Mouse (Mus musculus) kidney, adult 11 months (tissue): Measurements from ENCODE around the gene Ints5.
"Not testable (repeated sequence)": the region's sequence is repeated elsewhere in the genome, so short reads cannot be mapped to it uniquely, and the experiment has no call there.

Source experiments
- DNase-seq: peaks from one replicate; pipeline ENCODE4 v3.0.0; 2022

Ints5 gene

DNA sequence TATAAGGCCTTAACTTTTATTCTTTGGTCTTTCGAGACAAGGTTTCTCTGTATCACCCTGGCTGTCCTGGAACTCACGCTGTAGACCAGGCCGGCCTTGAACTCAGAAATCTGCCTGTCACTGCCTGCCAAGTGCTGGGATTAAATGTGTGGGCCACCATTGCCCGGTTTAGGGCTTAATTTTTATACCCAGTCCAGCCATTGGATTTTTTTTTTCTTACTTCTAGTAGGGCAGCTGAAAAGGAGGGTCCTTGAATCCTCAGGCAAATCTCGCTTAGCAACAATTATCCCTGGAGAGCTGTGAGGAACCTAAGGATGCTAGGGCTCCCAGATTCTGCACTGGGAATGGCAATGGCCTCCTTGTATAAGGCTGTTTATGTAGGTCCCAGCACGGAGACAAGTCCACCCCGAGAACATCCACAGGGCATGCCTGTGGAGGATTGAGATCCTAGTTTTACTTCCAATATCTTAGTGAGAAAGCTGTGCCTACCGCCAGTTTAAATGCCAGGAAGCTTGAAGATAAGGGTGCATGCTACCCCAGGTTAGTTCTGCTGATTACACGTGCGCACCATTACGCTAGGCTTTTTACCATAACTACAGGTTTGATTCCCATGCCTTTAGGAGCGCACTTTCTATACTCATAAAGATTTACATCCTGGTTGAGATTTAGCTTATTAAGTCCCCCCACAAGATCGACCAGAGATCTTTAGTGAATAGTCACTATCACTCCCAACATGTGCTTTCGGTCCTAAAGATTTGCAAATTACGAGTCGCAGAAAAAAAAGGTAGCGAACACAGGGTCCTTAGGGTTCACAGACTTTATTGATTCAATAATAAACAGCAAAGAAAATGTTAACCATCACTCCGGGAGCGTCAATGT is 5.0 kb upstream of the Ints5 start:
- no peak for DNase-seq

DNA sequence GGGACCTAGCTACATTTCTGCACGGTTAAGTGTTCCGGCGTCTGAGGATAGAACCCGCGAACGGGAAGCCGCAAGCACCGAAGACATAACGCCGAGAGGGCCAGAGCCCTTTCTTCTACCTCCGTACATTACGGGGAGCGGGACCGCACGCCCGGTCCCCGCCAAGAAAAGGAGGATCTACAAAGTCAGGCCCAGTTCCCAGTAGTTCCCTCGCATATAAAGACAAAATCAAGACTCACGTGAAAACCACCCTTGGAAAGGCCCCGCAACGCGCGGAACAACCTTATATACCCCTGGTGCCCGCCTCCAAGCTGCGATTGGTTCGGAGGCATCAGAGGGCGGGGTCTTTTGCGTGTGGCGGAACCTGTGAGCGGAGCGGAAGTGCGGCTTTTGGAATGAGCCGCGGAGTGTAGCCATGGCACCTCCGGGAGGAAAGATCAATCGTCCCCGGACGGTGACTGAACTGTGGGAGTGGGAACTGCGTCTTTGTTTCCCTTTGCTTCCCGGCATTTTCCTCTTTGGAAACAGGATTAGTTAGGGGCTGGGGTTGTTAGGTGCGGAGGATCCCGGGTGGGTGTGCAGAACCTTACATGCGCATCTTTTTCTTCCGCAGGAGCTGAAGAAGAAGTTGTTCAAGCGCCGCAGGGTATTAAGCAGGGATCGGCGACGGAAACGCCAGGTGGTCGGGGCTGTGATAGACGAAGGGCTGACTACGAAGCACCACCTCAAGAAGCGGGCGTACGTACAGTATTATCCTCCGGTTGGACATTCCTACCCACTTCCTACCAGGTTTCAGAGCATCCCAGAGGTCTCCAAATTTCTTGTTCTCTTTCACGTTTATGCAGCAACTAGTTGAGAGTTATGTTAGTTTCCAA is 4.1 kb upstream of the Ints5 start, which contains the start of the genes 1810009A15Rik and Gm49416:
TSS of gene 1810009A15Rik (plus strand) at position 343 of the 875 bp plus-strand sequence.
TSS of gene Gm49416 (plus strand) at position 416 of the 875 bp plus-strand sequence.
- peak; percentile 93 for DNase-seq

DNA sequence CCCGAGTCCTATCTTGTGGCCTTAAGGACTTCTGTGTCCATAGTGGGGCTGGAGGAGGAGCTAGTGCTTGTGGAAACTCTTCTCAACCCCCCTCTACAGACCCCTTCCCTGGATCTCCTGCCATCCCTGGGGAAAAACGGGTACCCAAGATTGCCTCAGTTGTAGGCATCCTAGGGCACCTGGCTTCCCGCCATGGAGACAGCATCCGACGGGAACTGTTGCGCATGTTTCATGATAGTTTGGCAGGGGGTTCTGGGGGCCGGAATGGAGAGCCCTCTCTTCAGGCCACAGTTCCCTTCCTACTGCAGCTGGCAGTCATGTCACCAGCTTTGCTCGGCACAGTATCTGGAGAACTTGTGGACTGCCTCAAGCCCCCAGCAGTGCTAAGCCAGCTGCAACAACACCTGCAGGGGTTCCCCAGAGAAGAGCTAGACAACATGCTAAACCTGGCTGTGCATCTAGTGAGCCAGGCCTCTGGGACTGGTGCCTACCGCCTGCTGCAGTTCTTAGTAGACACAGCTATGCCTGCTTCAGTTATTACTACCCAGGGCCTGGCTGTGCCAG is 2.7 kb downstream of the Ints5 start:
- no peak for DNase-seq

DNA sequence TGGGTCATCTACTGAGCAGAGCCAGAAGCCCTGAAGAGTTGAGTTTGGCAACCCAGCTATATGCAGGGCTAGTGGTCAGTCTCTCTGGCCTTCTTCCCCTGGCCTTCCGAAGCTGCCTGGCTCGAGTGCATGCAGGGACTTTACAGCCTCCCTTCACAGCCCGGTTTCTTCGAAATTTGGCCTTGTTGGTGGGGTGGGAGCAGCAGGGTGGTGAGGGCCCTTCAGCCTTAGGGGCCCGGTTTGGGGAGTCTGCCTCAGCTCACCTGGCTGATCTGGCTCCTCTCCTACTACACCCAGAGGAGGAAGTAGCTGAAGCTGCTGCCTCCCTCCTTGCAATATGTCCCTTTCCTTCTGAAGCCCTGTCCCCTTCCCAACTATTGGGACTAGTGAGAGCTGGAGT is 3.4 kb downstream of the Ints5 start:
- not testable (repeated sequence) for DNase-seq

DNA sequence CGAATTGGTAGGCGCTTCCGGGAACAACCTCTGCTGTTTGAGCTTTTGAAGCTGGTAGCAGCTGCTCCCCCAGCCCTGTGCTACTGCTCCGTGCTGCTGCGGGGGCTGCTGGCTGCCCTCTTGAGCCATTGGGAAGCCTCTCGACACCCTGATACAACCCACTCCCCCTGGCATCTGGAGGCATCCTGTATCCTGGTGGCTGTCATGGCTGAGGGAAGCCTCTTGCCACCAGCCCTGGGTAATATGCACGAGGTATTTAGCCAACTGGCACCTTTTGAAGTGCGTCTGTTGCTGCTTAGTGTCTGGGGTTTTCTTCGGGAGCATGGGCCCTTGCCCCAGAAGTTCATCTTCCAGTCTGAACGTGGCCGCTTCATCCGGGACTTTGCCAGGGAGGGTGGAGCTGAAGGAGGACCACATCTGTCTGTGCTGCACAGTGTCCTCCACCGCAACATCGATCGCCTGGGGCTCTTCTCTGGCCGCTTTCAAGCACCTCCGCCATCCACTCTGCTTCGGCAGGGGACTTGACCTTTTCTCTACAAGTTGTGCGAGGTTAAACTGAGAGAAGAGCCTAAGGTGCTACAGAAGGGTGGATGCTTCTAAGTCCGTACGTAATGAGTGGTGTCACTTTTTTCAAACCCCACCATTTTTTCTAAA is 4.5 kb downstream of the Ints5 start:
- peak; percentile 55 for DNase-seq

DNA sequence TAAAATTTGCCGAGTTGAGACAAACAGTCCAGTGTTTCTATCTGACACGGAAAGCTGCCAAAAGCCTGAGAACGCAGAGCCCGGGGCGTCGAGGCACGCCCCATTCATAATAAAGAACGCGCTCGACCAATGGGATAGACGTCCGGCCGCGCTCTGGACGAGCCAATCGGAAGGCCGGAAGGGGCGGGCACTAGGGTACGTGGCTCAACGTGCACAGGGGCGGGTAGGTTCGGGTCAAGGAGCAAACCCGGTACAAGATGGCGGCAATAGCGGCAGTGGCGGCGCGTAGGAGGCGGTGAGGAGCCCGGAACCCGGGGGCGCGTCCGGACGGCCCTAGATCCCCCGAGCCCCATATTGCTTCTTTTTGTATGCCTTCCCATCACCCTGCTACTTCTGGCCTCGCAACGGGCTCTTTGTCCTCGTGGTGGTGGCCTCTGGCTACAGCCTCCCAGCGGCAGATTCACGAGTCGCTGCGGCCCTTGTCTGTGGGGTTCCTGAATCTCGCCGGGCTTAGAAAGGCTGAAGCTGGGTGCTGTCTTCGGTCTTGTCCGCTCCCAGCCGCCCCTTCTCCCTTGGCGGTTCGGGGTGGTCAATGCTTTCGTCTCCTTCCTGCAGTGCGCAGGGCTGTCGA is 5.2 kb downstream of the Ints5 start, which contains the start of gene Ganab:
TSS of gene Ganab (plus strand) at position 207 of the 631 bp plus-strand sequence.
- peak; percentile 96 for DNase-seq

DNA sequence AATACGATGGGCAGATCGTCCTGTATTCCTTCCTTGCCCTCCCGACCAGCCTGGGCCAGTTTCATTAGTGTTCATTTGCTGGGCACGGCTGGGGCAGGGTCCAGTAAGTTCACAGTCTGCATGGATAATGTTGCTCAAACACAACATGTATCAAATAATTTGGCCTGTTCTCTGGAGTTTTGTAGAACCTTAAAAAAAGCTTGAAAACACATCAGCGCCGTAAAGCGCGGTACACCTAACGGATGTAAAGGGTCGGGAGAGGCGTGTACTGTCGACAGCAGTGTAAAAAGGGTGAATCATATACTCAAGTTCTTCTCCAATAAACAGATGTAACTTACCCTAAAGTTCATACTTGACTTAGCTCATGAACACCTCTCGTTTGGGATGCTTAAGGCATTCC is 5.8 kb downstream of the Ints5 start:
- DNase-seq = no peak

DNA sequence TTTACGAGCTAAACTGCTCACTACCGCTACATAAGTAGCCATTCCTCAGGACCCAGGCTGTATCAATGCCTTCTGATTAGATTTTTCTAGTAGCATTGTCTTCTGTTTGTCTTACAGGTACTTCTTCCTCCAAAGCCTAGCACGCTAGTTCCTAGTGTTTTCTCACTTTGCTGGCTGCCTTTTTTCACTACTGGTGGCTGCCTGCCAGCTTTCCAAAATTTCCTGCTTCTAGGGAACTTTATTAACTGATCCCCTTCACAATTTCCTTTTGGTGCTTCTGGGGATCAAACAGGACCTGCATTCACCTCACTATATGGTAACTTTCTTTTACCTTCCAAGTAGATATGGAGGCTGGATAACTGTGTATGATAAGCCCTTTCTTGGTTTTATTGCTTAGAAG is 6.3 kb downstream of the Ints5 start:
- DNase-seq = no peak

DNA sequence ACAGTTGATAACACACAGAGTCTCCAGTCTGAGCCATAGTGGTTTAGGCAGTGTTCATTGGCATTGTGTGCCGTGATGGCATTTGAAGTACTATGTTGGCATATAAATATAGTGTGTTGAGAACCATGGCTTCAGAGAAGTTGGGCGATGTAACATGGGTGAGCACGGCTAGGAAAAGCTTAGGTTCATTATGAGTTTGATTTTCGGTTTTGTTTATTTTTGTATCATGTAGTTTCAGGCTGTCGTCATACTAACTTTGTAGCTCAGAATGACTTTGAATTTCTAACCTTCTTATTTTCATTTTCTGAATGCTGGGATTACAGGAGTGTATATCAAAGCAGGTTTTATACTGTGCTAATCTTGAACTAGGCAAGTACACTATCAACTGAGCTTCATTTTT is 10.6 kb downstream of the Ints5 start:
- no peak for DNase-seq

DNA sequence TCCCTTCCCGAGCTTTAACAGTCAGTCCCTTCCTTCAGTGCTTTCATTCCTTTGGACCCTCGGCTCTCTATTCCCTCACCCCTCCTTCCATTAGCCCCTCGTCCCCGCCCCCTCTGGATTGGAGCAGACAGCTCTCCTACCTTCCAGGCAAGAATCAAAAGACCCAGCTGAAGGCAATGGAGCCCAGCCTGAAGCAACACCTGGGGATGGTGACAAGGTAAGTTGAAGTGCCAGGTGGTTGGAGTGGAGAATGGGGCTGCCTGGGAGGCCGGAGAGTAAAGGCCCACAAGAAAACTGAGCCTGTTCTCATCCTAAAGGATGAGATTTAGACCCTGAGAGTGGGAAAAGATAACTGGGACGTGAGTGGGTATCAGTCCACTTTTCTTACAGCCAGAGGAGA is 15.7 kb downstream of the Ints5 start:
- no peak for DNase-seq

DNA sequence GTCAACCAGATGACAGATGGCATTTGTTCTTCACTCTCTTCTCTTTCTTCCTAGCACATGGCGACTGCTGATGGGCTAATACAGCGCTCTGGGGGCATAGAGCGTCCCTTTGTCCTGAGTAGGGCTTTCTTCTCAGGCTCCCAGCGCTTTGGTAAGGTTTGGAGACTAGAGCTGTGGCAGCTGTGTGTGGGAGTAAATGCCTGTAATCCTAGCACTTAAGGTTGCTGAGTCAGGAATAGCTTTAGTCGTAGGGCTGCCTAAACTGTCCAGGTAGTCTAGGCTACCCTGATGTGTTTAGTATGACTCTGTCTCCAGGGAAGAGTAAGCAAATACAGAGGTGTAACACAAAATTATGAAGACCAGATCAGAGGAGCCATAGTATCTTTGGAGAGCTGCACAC is 19.0 kb downstream of the Ints5 start:
- no peak for DNase-seq

DNA sequence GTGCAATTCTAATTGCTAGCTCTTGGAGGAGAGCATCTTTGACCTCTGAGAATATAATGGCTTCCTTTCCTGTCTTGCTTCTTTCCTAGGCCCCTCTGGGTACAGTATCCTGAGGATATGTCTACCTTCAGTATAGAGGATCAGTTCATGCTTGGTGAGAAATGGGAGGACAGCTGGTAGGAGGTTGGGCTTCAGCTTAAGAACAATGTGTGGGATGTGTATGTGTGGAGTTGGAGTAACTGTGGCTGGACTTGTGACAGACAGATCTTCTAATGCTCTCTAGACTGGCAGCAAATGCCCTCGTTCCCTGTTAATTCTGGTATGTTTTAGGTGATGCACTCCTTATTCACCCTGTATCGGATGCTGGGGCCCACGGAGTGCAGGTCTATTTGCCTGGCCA is 21.4 kb downstream of the Ints5 start:
- DNase-seq = no peak

DNA sequence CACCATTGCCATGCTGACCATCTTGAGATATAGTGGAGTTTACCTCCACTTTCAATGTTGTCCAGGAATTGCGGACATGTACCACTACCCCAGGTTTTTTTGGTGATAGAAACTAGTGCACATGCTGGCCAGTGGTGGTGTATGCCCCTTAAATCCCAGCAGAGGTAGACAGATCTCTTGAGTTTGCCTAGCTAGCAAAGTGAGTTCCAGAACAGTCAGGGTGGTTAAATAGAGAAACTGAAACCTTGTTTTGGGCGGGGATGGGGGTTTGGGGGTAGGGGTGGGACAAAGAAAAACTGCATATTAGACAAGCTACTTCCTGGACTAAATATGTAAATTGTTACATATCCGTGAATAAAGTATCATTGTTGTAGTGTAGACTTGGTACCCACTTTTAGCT is 26.2 kb downstream of the Ints5 start:
- no peak for DNase-seq

DNA sequence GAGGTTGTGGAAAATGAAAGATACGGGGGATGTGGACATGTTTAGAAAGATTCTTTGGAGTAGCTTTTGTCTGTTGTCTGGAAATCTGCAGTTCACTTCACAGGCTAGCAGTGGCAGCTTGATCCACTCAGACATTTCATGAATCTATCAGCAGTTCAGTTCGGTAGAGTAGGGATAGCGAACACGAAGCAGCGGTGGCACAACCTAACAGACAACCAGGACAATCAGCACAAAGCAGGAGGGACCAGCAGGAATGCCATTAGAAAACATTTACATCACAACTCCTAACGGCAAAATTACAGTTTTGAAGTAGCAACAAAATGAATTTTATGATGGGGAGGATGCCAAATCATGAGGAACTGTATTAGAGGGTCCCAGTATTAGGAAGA is 26.9 kb downstream of the Ints5 start:
- no peak for DNase-seq

DNA sequence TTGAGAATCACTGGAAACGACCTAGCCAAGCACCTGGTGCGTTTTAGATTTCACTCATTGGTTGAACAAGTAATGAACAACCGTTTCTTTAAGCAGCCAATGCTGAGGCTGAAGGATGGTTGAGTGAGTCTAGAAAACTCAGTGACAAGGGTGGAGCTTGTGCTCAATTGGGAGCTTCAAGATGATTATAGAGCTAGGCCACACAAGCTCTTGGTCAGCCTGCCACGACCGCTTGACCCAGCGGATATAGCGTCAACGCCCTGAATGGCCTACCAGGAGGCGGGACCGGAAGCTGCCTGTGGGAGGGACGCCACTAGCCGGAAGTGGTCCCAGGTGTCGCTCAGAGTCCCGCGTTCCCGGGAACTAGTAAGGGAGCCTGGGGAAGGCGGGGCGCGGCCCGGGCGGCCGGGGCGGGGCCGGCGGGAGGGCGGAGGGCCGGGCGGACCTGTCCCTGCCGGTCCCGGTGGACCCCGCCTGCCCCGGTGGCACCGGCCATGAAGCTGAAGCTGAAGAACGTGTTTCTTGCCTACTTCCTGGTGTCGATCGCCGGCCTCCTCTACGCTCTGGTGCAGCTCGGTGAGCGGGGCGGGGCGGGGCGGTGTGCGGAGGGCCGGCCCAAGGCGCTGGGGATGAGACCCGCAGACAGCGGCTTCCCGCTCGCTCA is 27.4 kb downstream of the Ints5 start, which contains the start of gene B3gat3:
TSS of gene B3gat3 (plus strand) at position 302 of the 664 bp plus-strand sequence.
- peak; percentile 97 for DNase-seq

DNA sequence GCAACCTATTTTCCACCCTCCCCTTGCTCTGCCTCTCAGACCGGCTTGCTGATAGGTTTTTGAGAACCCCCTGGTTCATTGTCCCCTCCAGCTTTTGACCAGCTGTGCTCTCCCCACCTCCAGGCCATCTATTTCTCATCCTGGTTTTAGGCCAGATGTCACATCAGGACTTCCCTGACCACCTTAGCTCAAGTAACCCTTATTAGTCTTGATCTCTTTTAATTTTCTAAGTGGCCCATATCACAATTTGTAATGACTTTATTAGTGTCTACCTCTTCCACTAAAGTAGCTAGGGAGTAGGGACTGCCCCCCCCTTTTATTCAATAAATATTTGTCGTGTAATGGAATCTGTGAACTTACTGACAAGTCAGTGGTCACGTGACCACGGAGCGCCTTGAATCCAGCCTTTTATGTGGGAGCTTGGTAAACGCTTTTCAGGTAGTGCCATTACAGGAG is 28.1 kb downstream of the Ints5 start:
- no peak for DNase-seq

DNA sequence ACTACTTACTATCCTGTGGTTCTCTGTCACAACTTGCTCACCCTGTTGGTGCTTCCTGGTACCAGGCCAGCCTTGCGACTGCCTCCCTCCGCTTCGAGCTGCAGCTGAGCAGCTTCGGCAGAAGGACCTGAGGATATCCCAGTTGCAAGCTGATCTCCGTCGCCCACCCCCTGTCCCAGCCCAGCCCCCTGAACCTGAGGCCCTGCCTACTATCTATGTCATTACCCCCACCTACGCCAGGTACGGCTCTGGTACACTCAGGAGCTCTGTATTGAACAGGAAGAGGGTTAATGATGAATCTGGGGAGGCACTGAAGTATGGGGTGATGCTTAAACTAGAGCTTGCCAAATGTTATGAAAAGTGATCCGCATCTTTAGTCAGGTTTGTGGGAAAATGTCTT is 28.9 kb downstream of the Ints5 start:
- DNase-seq = no peak

DNA sequence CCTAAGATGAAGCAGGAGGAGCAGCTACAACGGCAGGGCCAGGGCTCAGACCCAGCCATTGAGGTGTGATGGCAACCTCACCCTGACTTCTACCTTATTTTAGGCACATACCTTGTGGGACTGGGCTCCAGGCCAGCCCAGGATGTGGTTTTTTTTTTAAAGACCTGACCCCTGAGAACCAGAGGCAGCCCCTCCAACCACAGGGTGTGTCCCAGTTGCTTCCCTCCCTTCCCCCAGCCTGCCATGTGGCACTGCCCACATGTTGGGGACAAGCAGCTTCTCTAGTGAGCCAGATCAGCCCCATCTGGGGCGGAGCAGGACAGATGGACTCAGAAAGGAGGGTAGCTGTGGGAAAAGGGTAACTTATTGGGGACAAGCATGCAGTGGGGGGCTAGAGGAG is 34.0 kb downstream of the Ints5 start:
- DNase-seq = no peak

DNA sequence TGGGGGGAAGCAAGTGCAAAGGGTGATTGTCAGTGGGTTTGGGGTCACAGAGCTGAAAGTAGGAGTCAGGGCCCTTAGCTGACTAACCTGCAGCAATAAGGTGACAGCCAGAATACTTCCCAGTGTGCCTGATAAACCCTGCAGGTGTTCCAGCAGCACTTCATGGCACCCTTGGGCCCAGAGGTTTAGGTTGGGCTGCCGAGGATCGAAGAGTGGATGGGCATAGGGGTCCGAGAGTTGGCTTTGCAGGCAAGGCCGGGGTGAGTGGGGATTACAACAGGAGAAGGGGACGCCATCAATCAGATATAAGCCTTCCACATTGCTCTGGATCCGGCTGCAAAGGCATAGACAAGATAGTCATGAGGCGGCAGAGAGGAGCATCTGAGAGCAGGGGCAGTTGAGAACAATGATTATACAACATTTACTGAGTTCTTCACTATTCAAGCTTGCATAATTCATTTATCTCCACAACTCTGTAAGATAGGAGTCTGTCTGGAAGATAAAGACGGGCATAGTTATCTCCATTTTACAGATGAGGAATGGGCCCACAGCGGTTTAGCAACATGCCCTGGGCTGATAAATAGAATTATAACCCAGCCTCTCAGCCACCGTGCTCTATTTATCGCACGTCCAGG is 35.2 kb downstream of the Ints5 start:
- DNase-seq = no peak

DNA sequence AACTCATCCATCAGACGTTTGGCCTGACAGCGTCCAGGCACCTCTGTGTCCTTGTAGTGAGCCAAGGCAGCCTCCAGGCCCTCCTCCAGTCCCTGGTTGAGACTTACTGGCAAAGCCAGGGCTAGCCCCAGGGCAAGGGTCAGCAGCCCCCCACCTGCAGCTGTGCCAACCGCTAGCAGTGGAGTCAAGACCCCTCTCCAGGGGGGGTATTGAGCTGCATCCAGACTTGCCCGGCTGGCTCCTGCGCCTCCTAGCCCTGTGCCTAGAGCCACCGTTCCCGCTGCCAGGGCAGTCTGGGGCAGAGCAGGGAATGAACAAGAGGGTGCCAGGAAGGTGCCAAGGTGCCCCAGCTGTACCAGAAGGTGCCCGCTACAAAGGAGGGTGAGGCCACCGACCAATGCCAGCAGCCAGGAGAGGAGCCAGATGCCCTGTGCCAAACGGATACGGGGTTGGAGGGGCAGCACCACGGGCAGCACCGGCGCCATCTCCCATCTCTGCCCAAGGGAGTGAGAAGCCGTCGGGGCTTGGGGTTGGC is 36.0 kb downstream of the Ints5 start:
- DNase-seq = no peak
